Mouse (Mus musculus): ENCODE data around the gene Olfr804. TPM values are rescaled to one million over a fixed set of nuclear protein-coding genes. Genes with fewer than 3 reads are reported as not detected.

Gene Olfr804
- not detected in 2 replicates for polyA plus RNA-seq (2015; fragmentation: Nextera tagmentation; extraction: Ambion mirVana)

DNA sequence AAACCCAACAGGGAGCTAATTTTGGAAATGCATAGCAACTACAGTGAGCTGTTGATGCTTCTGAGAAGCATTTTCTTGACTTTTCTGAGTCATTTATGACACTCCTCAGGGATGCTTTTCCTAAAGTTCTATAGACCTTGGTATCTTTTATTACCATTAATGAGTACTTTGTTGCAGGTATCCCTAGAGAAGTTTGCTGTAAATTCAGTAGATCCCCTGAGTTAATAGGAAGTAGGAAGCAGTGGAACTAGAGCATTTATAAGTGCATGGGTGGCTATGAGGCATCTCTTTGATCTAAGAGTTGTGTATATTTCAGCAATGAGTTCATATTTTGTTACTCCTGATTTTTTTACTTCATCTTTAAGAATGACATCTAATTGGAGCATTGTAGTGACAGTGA lies at the start of gene Olfr804:
Olfr804 (plus strand) TSS at position 301 of the 400 bp plus-strand sequence.

GRCm38 (mm10) chr10:129657394-129657793 lies 45.6 kb upstream of the Olfr804 start, which contains the start of gene Olfr800:
Gene Olfr800 (plus strand): TSS chr10:129657694.

DNA sequence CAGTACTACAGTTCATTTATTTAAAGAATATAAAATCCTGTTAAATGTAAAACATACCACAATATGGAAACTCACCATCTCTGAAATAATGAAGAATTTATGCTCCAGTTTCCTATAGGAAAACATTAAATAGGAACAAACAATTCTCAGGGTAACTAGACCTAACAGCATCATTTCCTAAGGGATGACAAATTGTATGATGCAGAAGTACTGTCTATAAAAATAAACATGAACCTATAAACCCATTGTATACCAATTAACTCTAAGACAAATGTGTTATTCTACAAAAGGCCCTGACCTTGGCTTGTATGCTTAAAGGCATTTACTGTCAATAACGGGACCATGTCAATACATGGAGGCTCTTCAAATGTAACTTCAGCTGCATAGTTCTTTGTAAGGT lies 29.2 kb upstream of the Olfr804 start, which contains the start of gene Olfr801:
Olfr801 (minus strand) TSS at position 101 of the 400 bp plus-strand sequence.

GRCm38 (mm10) chr10:129688069-129688468 lies 14.9 kb upstream of the Olfr804 start, which contains the start of gene Olfr802:
Gene Olfr802 (minus strand): TSS chr10:129688169.

DNA sequence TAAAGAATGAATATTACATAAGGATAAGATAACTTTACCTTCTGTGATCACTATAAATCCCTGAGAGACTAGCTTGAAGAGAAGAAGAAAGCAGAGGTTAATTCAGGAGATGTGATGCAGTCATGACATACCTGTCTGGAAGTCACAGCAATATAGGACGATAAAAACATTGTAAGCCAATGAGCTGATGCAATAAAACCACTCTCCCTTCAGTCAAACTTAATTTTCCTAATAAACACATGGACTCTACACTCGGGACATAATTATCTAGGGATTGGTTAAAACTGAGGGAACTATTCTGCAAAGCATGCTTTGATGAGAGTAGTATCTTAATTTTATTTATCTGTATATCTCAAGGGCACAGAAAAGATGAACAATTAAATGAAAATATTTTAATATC lies 8.8 kb upstream of the Olfr804 start, which contains the start of gene Olfr803:
Olfr803 (minus strand) TSS at position 101 of the 400 bp plus-strand sequence.

GRCm38 (mm10) chr10:129729275-129729674 lies 26.3 kb downstream of the Olfr804 start, which contains the start of gene Olfr805:
Gene Olfr805 (minus strand): TSS chr10:129729375.

DNA sequence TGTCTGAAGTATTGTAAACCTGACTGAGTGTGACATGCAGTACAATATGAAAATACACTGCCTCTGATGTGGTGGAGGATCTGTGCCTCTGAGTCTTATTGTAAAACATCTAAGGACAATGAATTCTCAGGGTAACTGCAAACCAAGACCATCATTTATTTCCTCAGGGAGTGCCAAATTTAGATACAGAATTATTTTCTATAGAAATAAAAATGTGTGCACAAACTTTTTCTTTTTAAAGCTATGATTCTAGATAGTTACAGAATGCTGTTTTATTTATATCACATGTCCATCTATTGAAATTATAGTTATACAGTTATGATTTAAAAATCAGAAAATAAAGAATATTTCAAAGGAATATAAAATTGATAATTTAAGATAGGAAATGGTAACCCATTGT lies 38.8 kb downstream of the Olfr804 start, which contains the start of gene Olfr806:
Olfr806 (minus strand) TSS at position 101 of the 400 bp plus-strand sequence.

GRCm38 (mm10) chr10:129757693-129758092 lies 54.7 kb downstream of the Olfr804 start, which contains the start of gene Olfr807:
Gene Olfr807 (minus strand): TSS chr10:129757793.

Small RNAs within 50 kb of the gene (microRNA-seq; reads per million reads assigned to microRNA genes)
- gene Gm24485 (ENCODE audit: borderline replicate concordance, insufficient number of aligned reads): not detected

Other genes starting within 250 kb of the Olfr804 start
- not detected in 2 replicates for gene Olfr787, start 241.3 kb upstream of the Olfr804 start, polyA plus RNA-seq (2015; fragmentation: Nextera tagmentation; extraction: Ambion mirVana)
- not detected in 2 replicates for gene Olfr788, start 232.2 kb upstream of the Olfr804 start, polyA plus RNA-seq (2015; fragmentation: Nextera tagmentation; extraction: Ambion mirVana)
- gene Olfr789, start 218.5 kb upstream of the Olfr804 start, polyA plus RNA-seq (2015; fragmentation: Nextera tagmentation; extraction: Ambion mirVana): not detected in 2 replicates
- not detected in 2 replicates for gene Olfr790, start 204.7 kb upstream of the Olfr804 start, polyA plus RNA-seq (2015; fragmentation: Nextera tagmentation; extraction: Ambion mirVana)
- not detected in 2 replicates for gene Olfr791, start 181.4 kb upstream of the Olfr804 start, polyA plus RNA-seq (2015; fragmentation: Nextera tagmentation; extraction: Ambion mirVana)
- not detected in 2 replicates for gene Olfr792, start 164.0 kb upstream of the Olfr804 start, polyA plus RNA-seq (2015; fragmentation: Nextera tagmentation; extraction: Ambion mirVana)
- not detected in 2 replicates for gene Olfr794, start 135.6 kb upstream of the Olfr804 start, polyA plus RNA-seq (2015; fragmentation: Nextera tagmentation; extraction: Ambion mirVana)
- gene Olfr796, start 90.6 kb upstream of the Olfr804 start, polyA plus RNA-seq (2015; fragmentation: Nextera tagmentation; extraction: Ambion mirVana): not detected in 2 replicates
- not detected in 2 replicates for gene Olfr798, start 75.3 kb upstream of the Olfr804 start, polyA plus RNA-seq (2015; fragmentation: Nextera tagmentation; extraction: Ambion mirVana)
- gene Olfr799, start 65.7 kb upstream of the Olfr804 start, polyA plus RNA-seq (2015; fragmentation: Nextera tagmentation; extraction: Ambion mirVana): not detected in 2 replicates
- gene Olfr800, start 45.5 kb upstream of the Olfr804 start, polyA plus RNA-seq (2015; fragmentation: Nextera tagmentation; extraction: Ambion mirVana): not detected in 2 replicates
- gene Olfr801, start 29.3 kb upstream of the Olfr804 start, polyA plus RNA-seq (2015; fragmentation: Nextera tagmentation; extraction: Ambion mirVana): not detected in 2 replicates
- gene Olfr802, start 15.0 kb upstream of the Olfr804 start, polyA plus RNA-seq (2015; fragmentation: Nextera tagmentation; extraction: Ambion mirVana): 0.03 and 0.04 TPM in 2 replicates
- gene Olfr803, start 8.9 kb upstream of the Olfr804 start, polyA plus RNA-seq (2015; fragmentation: Nextera tagmentation; extraction: Ambion mirVana): not detected in 2 replicates
- not detected in 2 replicates for gene Olfr805, start 26.2 kb downstream of the Olfr804 start, polyA plus RNA-seq (2015; fragmentation: Nextera tagmentation; extraction: Ambion mirVana)
- gene Olfr806, start 38.7 kb downstream of the Olfr804 start, polyA plus RNA-seq (2015; fragmentation: Nextera tagmentation; extraction: Ambion mirVana): not detected in 2 replicates
- gene Olfr807, start 54.6 kb downstream of the Olfr804 start, polyA plus RNA-seq (2015; fragmentation: Nextera tagmentation; extraction: Ambion mirVana): not detected in 2 replicates
- not detected in 2 replicates for gene Olfr808, start 62.3 kb downstream of the Olfr804 start, polyA plus RNA-seq (2015; fragmentation: Nextera tagmentation; extraction: Ambion mirVana)
- gene Olfr809, start 71.4 kb downstream of the Olfr804 start, polyA plus RNA-seq (2015; fragmentation: Nextera tagmentation; extraction: Ambion mirVana): not detected in 2 replicates
- not detected in 2 replicates for gene Olfr810, start 91.7 kb downstream of the Olfr804 start, polyA plus RNA-seq (2015; fragmentation: Nextera tagmentation; extraction: Ambion mirVana)
- not detected in 2 replicates for gene Olfr811, start 101.2 kb downstream of the Olfr804 start, polyA plus RNA-seq (2015; fragmentation: Nextera tagmentation; extraction: Ambion mirVana)
- gene Olfr812, start 142.9 kb downstream of the Olfr804 start, polyA plus RNA-seq (2015; fragmentation: Nextera tagmentation; extraction: Ambion mirVana): not detected in 2 replicates
- not detected in 2 replicates for gene Olfr813, start 152.2 kb downstream of the Olfr804 start, polyA plus RNA-seq (2015; fragmentation: Nextera tagmentation; extraction: Ambion mirVana)
- not detected in 2 replicates for gene Olfr814, start 176.6 kb downstream of the Olfr804 start, polyA plus RNA-seq (2015; fragmentation: Nextera tagmentation; extraction: Ambion mirVana)
- gene Olfr815, start 202.7 kb downstream of the Olfr804 start, polyA plus RNA-seq (2015; fragmentation: Nextera tagmentation; extraction: Ambion mirVana): not detected in 2 replicates
- gene Olfr816, start 212.4 kb downstream of the Olfr804 start, polyA plus RNA-seq (2015; fragmentation: Nextera tagmentation; extraction: Ambion mirVana): not detected in 2 replicates
- not detected in 2 replicates for gene Olfr818, start 245.9 kb downstream of the Olfr804 start, polyA plus RNA-seq (2015; fragmentation: Nextera tagmentation; extraction: Ambion mirVana)

Measured in adrenal gland, postnatal 0 days (tissue).